Mouse (Mus musculus) thymus, postnatal 25 days (tissue): ENCODE results near the gene Igfbp7.

Source experiments
- DNase-seq: peaks from one replicate; pipeline ENCODE4 v3.0.0; 2022

Gene Igfbp7

GRCm38 (mm10) chr5:77340033-77340432 lies 67.8 kb downstream of the Igfbp7 start:
- DNase-seq, result no peak

- no peak for DNase-seq
Observed at GRCm38 (mm10) chr5:77330154-77330553, 77.7 kb downstream of the Igfbp7 start.

- no peak for DNase-seq
Observed at GRCm38 (mm10) chr5:77324936-77325335, 82.9 kb downstream of the Igfbp7 start.

- no peak for DNase-seq
Observed at GRCm38 (mm10) chr5:77314986-77315385, 92.9 kb downstream of the Igfbp7 start.

- DNase-seq, result no peak
Observed at GRCm38 (mm10) chr5:77314206-77314605, 93.6 kb downstream of the Igfbp7 start.

- DNase-seq, result peak; percentile 99
Observed at GRCm38 (mm10) chr5:77309924-77310772, 97.7 kb downstream of the Igfbp7 start, which contains the start of the genes Noa1 and Polr2b. TSS of gene Noa1 (minus strand) at chr5:77310084. TSS of gene Polr2b (plus strand) at chr5:77310147.

GRCm38 (mm10) chr5:77309051-77309906 lies 98.6 kb downstream of the Igfbp7 start:
- peak; percentile 59 for DNase-seq

- DNase-seq, result no peak
Observed at GRCm38 (mm10) chr5:77307821-77308553, 99.9 kb downstream of the Igfbp7 start.

GRCm38 (mm10) chr5:77301296-77301903 lies 106.4 kb downstream of the Igfbp7 start:
- DNase-seq, result no peak

- no peak for DNase-seq
Observed at GRCm38 (mm10) chr5:77299486-77299885, 108.4 kb downstream of the Igfbp7 start.
